Mouse (Mus musculus): ENCODE measurements at regions not wholly inside any gene's neighbourhood (a gene's known extent, or its start where the extent isn't known, plus 50 kb on each side); places are given as distances from the start of the nearest gene placed in this dataset.

- DNase-seq (ENCODE audit: low spot score), result no peak
Observed at GRCm38 (mm10) chr13:112038556-112039304, 229.9 kb upstream of the Map3k1 start.

GRCm38 (mm10) chr13:112039422-112040145, 230.8 kb upstream of the Map3k1 start:
- no peak for DNase-seq (ENCODE audit: low spot score)

- no peak for DNase-seq (ENCODE audit: low spot score)
Observed at GRCm38 (mm10) chr13:112043524-112044246, 234.9 kb upstream of the Map3k1 start.

GRCm38 (mm10) chr13:112044372-112044771, 235.6 kb upstream of the Map3k1 start:
- no peak for DNase-seq (ENCODE audit: low spot score)

- DNase-seq (ENCODE audit: low spot score), result no peak
Observed at GRCm38 (mm10) chr13:112046247-112047211, 237.7 kb upstream of the Map3k1 start.

- DNase-seq (ENCODE audit: low spot score), result no peak
Observed at GRCm38 (mm10) chr13:112047408-112047807, 238.6 kb upstream of the Map3k1 start.

GRCm38 (mm10) chr13:112047874-112048273, 239.1 kb upstream of the Map3k1 start:
- DNase-seq (ENCODE audit: low spot score), result no peak

GRCm38 (mm10) chr13:112048327-112048726, 239.5 kb upstream of the Map3k1 start:
- no peak for DNase-seq (ENCODE audit: low spot score)

- no peak for DNase-seq (ENCODE audit: low spot score)
Observed at GRCm38 (mm10) chr13:112050892-112051291, 237.4 kb upstream of the Ankrd55 start.

- no peak for DNase-seq (ENCODE audit: low spot score)
Observed at GRCm38 (mm10) chr13:112052011-112052410, 236.2 kb upstream of the Ankrd55 start.

- DNase-seq (ENCODE audit: low spot score), result no peak
Observed at GRCm38 (mm10) chr13:112052456-112052855, 235.8 kb upstream of the Ankrd55 start.

GRCm38 (mm10) chr13:112054879-112055371, 233.3 kb upstream of the Ankrd55 start:
- no peak for DNase-seq (ENCODE audit: low spot score)

GRCm38 (mm10) chr13:112058218-112058617, 230.0 kb upstream of the Ankrd55 start:
- no peak for DNase-seq (ENCODE audit: low spot score)

- DNase-seq (ENCODE audit: low spot score), result no peak
Observed at GRCm38 (mm10) chr13:112058771-112059170, 229.5 kb upstream of the Ankrd55 start.

- no peak for DNase-seq (ENCODE audit: low spot score)
Observed at GRCm38 (mm10) chr13:112062024-112062423, 226.2 kb upstream of the Ankrd55 start.

- DNase-seq (ENCODE audit: low spot score), result no peak
Observed at GRCm38 (mm10) chr13:112063409-112064111, 224.7 kb upstream of the Ankrd55 start.

- no peak for DNase-seq (ENCODE audit: low spot score)
Observed at GRCm38 (mm10) chr13:112064681-112065080, 223.6 kb upstream of the Ankrd55 start.

- DNase-seq (ENCODE audit: low spot score), result no peak
Observed at GRCm38 (mm10) chr13:112067066-112067847, 221.0 kb upstream of the Ankrd55 start.

GRCm38 (mm10) chr13:112070757-112071156, 217.5 kb upstream of the Ankrd55 start:
- DNase-seq (ENCODE audit: low spot score), result no peak

Data from left cerebral cortex, adult 11 months (tissue).